Mouse (Mus musculus): ENCODE results near the gene Nyap2. TPM values are rescaled to one million over a fixed set of nuclear protein-coding genes. Genes with fewer than 3 reads are reported as not detected.

Gene Nyap2
- total RNA-seq, 2 experiments from 2014 or later: 42.9 to 43.4 TPM

- no peak overlapping the region for H3K27ac ChIP-seq
- no peak overlapping the region for H3K4me3 ChIP-seq
- no peak for DNase-seq (ENCODE audit: extremely low spot score in 1 of 2, low spot score in 2 of 2)
- no peak for TF ChIP-seq CTCF (IDR thresholded peaks at IDR 0.05)
- intact Hi-C loops (cut with DNase I): no loop called here
These were observed 16.1 kb downstream of the Nyap2 start for GRCm38 (mm10) chr1:81092886-81093285.

- intact Hi-C loops (cut with DNase I): no loop called here
- H3K4me3 ChIP-seq: no peak overlapping the region
- no peak for TF ChIP-seq CTCF (IDR thresholded peaks at IDR 0.05)
- H3K27ac ChIP-seq: no peak overlapping the region
- no peak for DNase-seq (ENCODE audit: extremely low spot score in 1 of 2, low spot score in 2 of 2)
These were observed 22.2 kb downstream of the Nyap2 start for GRCm38 (mm10) chr1:81098950-81099349.

GRCm38 (mm10) chr1:81101749-81102148 is 25.0 kb downstream of the Nyap2 start:
- intact Hi-C loops (cut with DNase I): no loop called here
- TF ChIP-seq CTCF (IDR thresholded peaks at IDR 0.05): no peak
- no peak for DNase-seq (ENCODE audit: extremely low spot score in 1 of 2, low spot score in 2 of 2)
- H3K4me3 ChIP-seq: no peak overlapping the region
- no peak overlapping the region for H3K27ac ChIP-seq

- Histone ChIP-seq H3K27ac (no peak overlapping the region), H3K4me3 (no peak overlapping the region)
- TF ChIP-seq CTCF (IDR thresholded peaks at IDR 0.05): no peak
- intact Hi-C loops (cut with DNase I): no loop called here
- DNase-seq (ENCODE audit: extremely low spot score in 1 of 2, low spot score in 2 of 2): no peak
These were observed 43.0 kb downstream of the Nyap2 start for GRCm38 (mm10) chr1:81119732-81120131.

GRCm38 (mm10) chr1:81132007-81132712 is 55.4 kb downstream of the Nyap2 start:
- Histone ChIP-seq H3K4me3 (no peak overlapping the region), H3K27ac (no peak overlapping the region)
- TF ChIP-seq CTCF (IDR thresholded peaks at IDR 0.05): no peak
- no peak for DNase-seq (ENCODE audit: extremely low spot score in 1 of 2, low spot score in 2 of 2)
- intact Hi-C loops (cut with DNase I): no loop called here

GRCm38 (mm10) chr1:81143855-81144254 is 67.1 kb downstream of the Nyap2 start:
- DNase-seq (ENCODE audit: extremely low spot score in 1 of 2, low spot score in 2 of 2): no peak
- TF ChIP-seq CTCF (IDR thresholded peaks at IDR 0.05): no peak
- H3K4me3 ChIP-seq: no peak overlapping the region
- no peak overlapping the region for H3K27ac ChIP-seq
- intact Hi-C loops (cut with DNase I): no loop called here

- no peak for DNase-seq (ENCODE audit: extremely low spot score in 1 of 2, low spot score in 2 of 2)
- intact Hi-C loops (cut with DNase I): no loop called here
- Histone ChIP-seq H3K4me3 (no peak overlapping the region), H3K27ac (no peak overlapping the region)
- TF ChIP-seq CTCF (IDR thresholded peaks at IDR 0.05): no peak
These were observed 68.8 kb downstream of the Nyap2 start for GRCm38 (mm10) chr1:81145576-81145975.

- TF ChIP-seq CTCF (IDR thresholded peaks at IDR 0.05): no peak
These were observed 92.5 kb downstream of the Nyap2 start for GRCm38 (mm10) chr1:81169245-81169644.

GRCm38 (mm10) chr1:81172703-81173102 is 96.0 kb downstream of the Nyap2 start:
- no peak for TF ChIP-seq CTCF (IDR thresholded peaks at IDR 0.05)
- H3K4me3 ChIP-seq: no peak overlapping the region
- no peak overlapping the region for H3K27ac ChIP-seq
- DNase-seq (ENCODE audit: extremely low spot score in 1 of 2, low spot score in 2 of 2): no peak
- intact Hi-C loops (cut with DNase I): no loop called here

More at GRCm38 (mm10) chr1:81169245-81169644, 92.5 kb downstream of the Nyap2 start:
- Histone ChIP-seq H3K27ac (no peak overlapping the region), H3K4me3 (no peak overlapping the region)
- intact Hi-C loops (cut with DNase I): no loop called here
- no peak for DNase-seq (ENCODE audit: extremely low spot score in 1 of 2, low spot score in 2 of 2)

- Histone ChIP-seq H3K4me3 (no peak overlapping the region), H3K27ac (no peak overlapping the region)
- DNase-seq (ENCODE audit: extremely low spot score in 1 of 2, low spot score in 2 of 2): no peak
- no peak for TF ChIP-seq CTCF (IDR thresholded peaks at IDR 0.05)
- intact Hi-C loops (cut with DNase I): no loop called here
These were observed 96.6 kb downstream of the Nyap2 start for GRCm38 (mm10) chr1:81173303-81173702.

- Histone ChIP-seq H3K27ac (peak overlapping the region; percentile 92), H3K4me3 (no peak overlapping the region)
- intact Hi-C loops (cut with DNase I): loop anchor here (2.0 kb wide), 2 partner anchors 103 to 327 kb away; partner anchors contain the start of gene Nyap2
- no peak for TF ChIP-seq CTCF (IDR thresholded peaks at IDR 0.05)
- DNase-seq (ENCODE audit: extremely low spot score in 1 of 2, low spot score in 2 of 2): no peak
These were observed 103.0 kb downstream of the Nyap2 start for GRCm38 (mm10) chr1:81179725-81180124.

GRCm38 (mm10) chr1:81180686-81181085 is 103.9 kb downstream of the Nyap2 start:
- intact Hi-C loops (cut with DNase I): loop anchor here (2.0 kb wide), 2 partner anchors 104 to 328 kb away; partner anchors contain the start of gene Nyap2
- TF ChIP-seq CTCF (IDR thresholded peaks at IDR 0.05): no peak
- Histone ChIP-seq H3K4me3 (no peak overlapping the region), H3K27ac (peak overlapping the region; percentile 92)
- DNase-seq (ENCODE audit: extremely low spot score in 1 of 2, low spot score in 2 of 2): no peak

- DNase-seq (ENCODE audit: extremely low spot score in 1 of 2, low spot score in 2 of 2): no peak
- intact Hi-C loops (cut with DNase I): no loop called here
- Histone ChIP-seq H3K27ac (no peak overlapping the region), H3K4me3 (no peak overlapping the region)
- no peak for TF ChIP-seq CTCF (IDR thresholded peaks at IDR 0.05)
These were observed 132.8 kb downstream of the Nyap2 start for GRCm38 (mm10) chr1:81209536-81209935.
